Mouse (Mus musculus) intestine, postnatal 0 days (tissue): ENCODE data around the gene Zcchc17. TPM values are rescaled to one million over a fixed set of nuclear protein-coding genes. Genes with fewer than 3 reads are reported as not detected.

Experiments
- ATAC-seq: fragments of 200-750 bp; cut with Nextera tagmentation; 2 replicates; pipeline ENCODE4 v1.8.0; 2017; ENCODE audit warnings: mild to moderate bottlenecking, moderate TSS enrichment, moderate library complexity
- H3K27ac ChIP-seq: fragments of 300-500 bp; sonication (generic); 2 replicates; pipeline ENCODE4 v1.5.1; 2014; ENCODE audit warnings: mild to moderate bottlenecking, low read depth, low read length, moderate library complexity
- H3K27me3 ChIP-seq: fragments of 300-500 bp; sonication (generic); replicated peaks from 2 replicates; pipeline ENCODE4 v1.6.1; 2014; ENCODE audit warnings: low read length, mixed read lengths; ENCODE audit not compliant: control insufficient read depth, insufficient read depth
- H3K36me3 ChIP-seq: fragments of 300-500 bp; sonication (generic); 2 replicates; pipeline ENCODE4 v1.6.1; 2014; ENCODE audit warnings: mild to moderate bottlenecking, moderate library complexity; ENCODE audit not compliant: control insufficient read depth, insufficient read depth
- H3K4me1 ChIP-seq: fragments of 300-500 bp; sonication (generic); replicated peaks from 2 replicates; pipeline ENCODE4 v1.6.1; 2014; ENCODE audit warnings: antibody characterized with exemption, low read length, mixed read lengths; ENCODE audit not compliant: control insufficient read depth, insufficient read depth
- H3K4me2 ChIP-seq: fragments of 300-500 bp; sonication (generic); replicated peaks from 2 replicates; pipeline ENCODE4 v1.6.1; 2014; ENCODE audit warnings: low read depth, mild to moderate bottlenecking, moderate library complexity
- H3K4me3 ChIP-seq: fragments of 300-500 bp; sonication (generic); 2 replicates; pipeline ENCODE4 v1.5.1; 2014; ENCODE audit warnings: low read depth, low read length
- H3K9ac ChIP-seq: fragments of 300-500 bp; sonication (generic); 2 replicates; pipeline ENCODE4 v1.6.1; 2014; ENCODE audit warnings: mild to moderate bottlenecking, low read depth, low read length
- H3K9me3 ChIP-seq: fragments of 300-500 bp; sonication (generic); 2 replicates; pipeline ENCODE4 v1.6.1; 2016; ENCODE audit warnings: mixed run types; ENCODE audit not compliant: control insufficient read depth
- CTCF ChIP-seq: sonication (generic); IDR thresholded peaks from 2 replicates; pipeline ENCODE4 v1.5.1; 2016; ENCODE audit warnings: low read depth, mild to moderate bottlenecking, control low read depth, antibody characterized with exemption, moderate library complexity
- WGBS: fragments of 180-500 bp; shearing (Covaris S2); extraction: QIAGEN DNeasy Blood & Tissue Kit; methylation state at CpG from one replicate; pipeline ENCODE4 v1.1.7; 2014; 5-methylcytosine and 5-hydroxymethylcytosine counted together
- polyA plus RNA-seq: library from polyadenylated mRNA; unstranded; fragments of >200 nt; fragmentation: Nextera tagmentation; extraction: Ambion mirVana; gene quantifications from 2 replicates; pipeline ENCODE4 v1.2.1, GENCODE M21; 2015

The Zcchc17 gene
- polyA plus RNA-seq, 1 experiment from 2014 or later: 46.4 TPM

- no peak overlapping the region for H3K27ac ChIP-seq
- H3K4me1 ChIP-seq: 0 out of 2 replicates have a peak, but pooled peaks cover 2% of the 10 kb centered on the region
- no peak overlapping the region for H3K4me3 ChIP-seq
- H3K9me3 ChIP-seq: no peaks in the 10 kb centered on the region
- peaks cover 25% of the 10 kb centered on the region; the same call in 1 of the 2 replicates for H3K27me3 ChIP-seq
- H3K4me2 ChIP-seq: peak overlapping the region; percentile 89
- H3K9ac ChIP-seq: no peak overlapping the region
- ATAC-seq: no peak
- no peak for TF ChIP-seq CTCF
- 63% methylated on average over 10 of the region's 10 CpGs for WGBS
- no peaks in the 10 kb centered on the region for H3K36me3 ChIP-seq
Measured at GRCm38 (mm10) chr4:130306796-130307630, 52.7 kb downstream of the Zcchc17 start.

DNA sequence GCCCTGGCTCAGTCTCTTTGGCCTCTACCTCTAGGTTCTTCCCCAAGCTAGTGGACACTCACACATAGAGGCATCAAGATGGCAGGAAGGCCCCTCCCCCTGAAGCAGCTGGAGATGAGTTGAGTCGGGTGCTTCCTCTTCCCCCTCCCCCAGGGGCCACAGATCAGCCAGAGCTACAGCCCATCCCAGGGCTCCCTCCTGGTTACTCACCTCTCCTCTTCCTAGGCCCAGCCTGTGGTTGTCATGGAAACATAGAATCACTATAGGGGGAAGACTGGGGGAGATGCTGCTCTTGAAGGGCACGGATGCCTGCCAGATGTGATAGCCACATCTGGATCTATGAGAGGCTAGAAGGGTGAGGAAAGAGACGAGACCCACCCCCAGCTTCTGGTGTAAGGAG, 55.0 kb downstream of the Zcchc17 start:
- 0 out of 2 replicates have a peak, but pooled peaks cover 2% of the 10 kb centered on the region for H3K4me1 ChIP-seq
- 42% methylated on average over 3 of the region's 3 CpGs for WGBS
- H3K9ac ChIP-seq: no peak overlapping the region

GRCm38 (mm10) chr4:130302285-130302870, 57.4 kb downstream of the Zcchc17 start:
- 0 out of 2 replicates have a peak, but pooled peaks cover 3% of the 10 kb centered on the region for H3K27me3 ChIP-seq
- 34% methylated on average over 12 of the region's 12 CpGs for WGBS
- H3K4me1 ChIP-seq: 0 out of 2 replicates have a peak, but pooled peaks cover 2% of the 10 kb centered on the region

More for the DNA sequence above, 55.0 kb downstream of the Zcchc17 start:
- no peak overlapping the region for H3K4me3 ChIP-seq
- H3K4me2 ChIP-seq: no peak overlapping the region
- TF ChIP-seq CTCF: no peak
- peaks cover 24% of the 10 kb centered on the region; the same call in 1 of the 2 replicates for H3K27me3 ChIP-seq
- H3K27ac ChIP-seq: no peak overlapping the region
- H3K9me3 ChIP-seq: no peaks in the 10 kb centered on the region
- ATAC-seq: no peak
- no peaks in the 10 kb centered on the region for H3K36me3 ChIP-seq

GRCm38 (mm10) chr4:130299629-130300018, 60.1 kb downstream of the Zcchc17 start:
- no peak overlapping the region for H3K9ac ChIP-seq
- no peak overlapping the region for H3K4me3 ChIP-seq
- no peaks in the 10 kb centered on the region for H3K27me3 ChIP-seq
- no peaks in the 10 kb centered on the region for H3K4me1 ChIP-seq
- no peak for ATAC-seq
- 68% methylated on average over 8 of the region's 8 CpGs for WGBS
- H3K9me3 ChIP-seq: no peaks in the 10 kb centered on the region
- H3K4me2 ChIP-seq: no peak overlapping the region
- no peaks in the 10 kb centered on the region for H3K36me3 ChIP-seq
- TF ChIP-seq CTCF: no peak
- H3K27ac ChIP-seq: no peak overlapping the region

More at GRCm38 (mm10) chr4:130302285-130302870, 57.4 kb downstream of the Zcchc17 start:
- Histone ChIP-seq H3K27ac (no peak overlapping the region), H3K4me3 (no peak overlapping the region), H3K36me3 (no peaks in the 10 kb centered on the region), H3K4me2 (no peak overlapping the region), H3K9ac (no peak overlapping the region), H3K9me3 (no peaks in the 10 kb centered on the region)
- TF ChIP-seq CTCF: no peak
- ATAC-seq: no peak

DNA sequence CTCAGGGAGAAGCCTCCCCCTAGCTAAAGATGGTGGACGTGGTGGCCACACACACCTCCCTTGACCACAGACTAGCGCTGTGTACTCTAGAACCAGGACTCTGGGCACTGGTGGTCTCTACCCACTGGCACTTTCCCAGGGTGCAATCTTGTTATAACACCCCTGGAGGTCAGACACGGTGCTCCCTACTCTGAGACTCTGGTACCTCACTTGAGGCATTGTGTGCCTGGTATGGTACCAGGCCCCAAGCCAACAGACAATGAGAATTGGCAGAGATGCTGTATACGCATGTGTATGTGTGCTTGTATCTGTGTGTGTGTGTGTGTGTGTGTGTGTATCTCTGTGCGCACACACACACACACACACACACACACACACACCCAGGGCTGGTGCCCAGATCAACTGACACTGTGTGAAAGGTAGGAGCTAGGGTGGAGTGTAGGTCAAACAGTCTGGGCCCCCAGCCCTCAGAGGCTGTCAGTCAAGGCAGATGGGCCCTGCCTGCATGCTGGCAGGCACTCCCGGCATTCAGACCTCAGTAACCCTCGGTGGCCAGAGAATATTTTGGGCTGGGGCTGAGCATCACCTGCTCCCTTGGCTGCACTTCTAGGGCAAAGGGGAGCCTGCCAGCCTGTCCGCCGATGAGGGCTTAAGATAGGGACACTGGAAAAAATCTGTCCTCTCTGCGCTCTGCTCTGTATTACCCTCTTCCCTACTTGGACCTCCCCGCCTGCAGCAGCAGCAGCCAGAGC, 60.7 kb downstream of the Zcchc17 start:
- no peaks in the 10 kb centered on the region for H3K36me3 ChIP-seq
- H3K9ac ChIP-seq: no peak overlapping the region
- no peaks in the 10 kb centered on the region for H3K27me3 ChIP-seq
- H3K9me3 ChIP-seq: no peaks in the 10 kb centered on the region
- H3K4me1 ChIP-seq: no peaks in the 10 kb centered on the region
- 77% methylated on average over 11 of the region's 11 CpGs for whole genome bisulfite sequencing
- no peak overlapping the region for H3K4me3 ChIP-seq
- no peak for ATAC-seq
- no peak overlapping the region for H3K4me2 ChIP-seq
- H3K27ac ChIP-seq: no peak overlapping the region
- no peak for TF ChIP-seq CTCF

- Histone ChIP-seq H3K9ac (no peak overlapping the region), H3K36me3 (no peaks in the 10 kb centered on the region), H3K27ac (no peak overlapping the region), H3K4me3 (no peak overlapping the region), H3K27me3 (no peaks in the 10 kb centered on the region), H3K4me2 (no peak overlapping the region), H3K4me1 (no peaks in the 10 kb centered on the region), H3K9me3 (no peaks in the 10 kb centered on the region)
- 0 out of 2 replicates have a peak, but pooled peaks have one; percentile 31 for ATAC-seq
- 20% methylated on average over 13 of the region's 13 CpGs for WGBS
- peak; percentile 85 for TF ChIP-seq CTCF
Measured at GRCm38 (mm10) chr4:130297123-130297529, 62.6 kb downstream of the Zcchc17 start.
